Mouse (Mus musculus): ENCODE results near the gene Rnf216. TPM values are rescaled to one million over a fixed set of nuclear protein-coding genes. Genes with fewer than 3 reads are reported as not detected.

Gene Rnf216
- polyA plus RNA-seq, 1 experiment from 2014 or later: 36.8 TPM

DNA sequence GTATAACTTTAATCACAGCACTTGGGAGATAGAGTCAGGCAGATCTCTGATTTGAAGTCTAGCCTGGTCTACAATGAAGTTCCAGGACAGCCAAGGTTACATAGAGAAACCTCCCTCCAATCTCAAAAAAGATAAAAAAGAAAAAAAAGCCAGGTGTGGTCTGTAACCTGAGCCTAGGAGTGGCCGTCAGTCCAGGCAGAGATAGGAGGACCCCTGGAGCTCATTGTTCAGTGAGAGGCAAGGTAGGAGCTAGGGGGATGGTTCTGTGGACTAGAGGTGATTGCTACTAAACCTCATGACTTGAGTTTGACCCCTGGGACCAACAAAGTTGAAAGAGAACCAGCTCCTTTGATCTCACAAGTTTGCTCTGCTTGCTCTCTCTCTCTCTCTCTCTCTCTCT is 9.9 kb upstream of the Rnf216 start:
- H3K4me2 ChIP-seq (ENCODE audit: low read depth, low read length): no peak overlapping the region
- no peak overlapping the region for H3K27ac ChIP-seq (ENCODE audit: low read depth, low read length)
- 52% methylated on average over 1 of the region's 1 CpGs for WGBS
- no peaks in the 10 kb centered on the region for H3K9me3 ChIP-seq (ENCODE audit: control insufficient read depth, low read length)
- H3K36me3 ChIP-seq (ENCODE audit: control insufficient read depth, insufficient read depth, low read length): no peaks in the 10 kb centered on the region
- H3K4me1 ChIP-seq (ENCODE audit: control insufficient read depth, insufficient read depth, low read length): no peaks in the 10 kb centered on the region
- H3K9ac ChIP-seq (replicated peaks; ENCODE audit: low read depth, low read length): no peak overlapping the region
- ATAC-seq (ENCODE audit: low read depth): no peak
- no peak overlapping the region for H3K4me3 ChIP-seq (ENCODE audit: low read depth, low read length)
- no peaks in the 10 kb centered on the region for H3K27me3 ChIP-seq (ENCODE audit: control insufficient read depth, insufficient read depth, low read length)

- H3K36me3 ChIP-seq (ENCODE audit: control insufficient read depth, insufficient read depth, low read length): no peaks in the 10 kb centered on the region
- no peak overlapping the region for H3K4me3 ChIP-seq (ENCODE audit: low read depth, low read length)
- no peaks in the 10 kb centered on the region for H3K27me3 ChIP-seq (ENCODE audit: control insufficient read depth, insufficient read depth, low read length)
- no peak overlapping the region for H3K27ac ChIP-seq (ENCODE audit: low read depth, low read length)
- 78% methylated on average over 8 of the region's 8 CpGs for WGBS
- no peak overlapping the region for H3K9ac ChIP-seq (replicated peaks; ENCODE audit: low read depth, low read length)
- no peak for ATAC-seq (ENCODE audit: low read depth)
- no peaks in the 10 kb centered on the region for H3K9me3 ChIP-seq (ENCODE audit: control insufficient read depth, low read length)
- H3K4me1 ChIP-seq (ENCODE audit: control insufficient read depth, insufficient read depth, low read length): no peaks in the 10 kb centered on the region
- H3K4me2 ChIP-seq (ENCODE audit: low read depth, low read length): no peak overlapping the region
Measured at GRCm38 (mm10) chr5:143122125-143122524, 9.3 kb upstream of the Rnf216 start.

GRCm38 (mm10) chr5:143106842-143107241 is 6.0 kb downstream of the Rnf216 start:
- H3K4me1 ChIP-seq (ENCODE audit: control insufficient read depth, insufficient read depth, low read length): 0 out of 2 replicates have a peak, but pooled peaks cover 5% of the 10 kb centered on the region
- no peak overlapping the region for H3K4me2 ChIP-seq (ENCODE audit: low read depth, low read length)
- H3K9ac ChIP-seq (replicated peaks; ENCODE audit: low read depth, low read length): no peak overlapping the region
- H3K36me3 ChIP-seq (ENCODE audit: control insufficient read depth, insufficient read depth, low read length): no peaks in the 10 kb centered on the region
- ATAC-seq (ENCODE audit: low read depth): no peak
- no peak overlapping the region for H3K4me3 ChIP-seq (ENCODE audit: low read depth, low read length)
- no peaks in the 10 kb centered on the region for H3K27me3 ChIP-seq (ENCODE audit: control insufficient read depth, insufficient read depth, low read length)
- no peak overlapping the region for H3K27ac ChIP-seq (ENCODE audit: low read depth, low read length)
- WGBS: 95% methylated on average over 3 of the region's 3 CpGs
- H3K9me3 ChIP-seq (ENCODE audit: control insufficient read depth, low read length): no peaks in the 10 kb centered on the region

DNA sequence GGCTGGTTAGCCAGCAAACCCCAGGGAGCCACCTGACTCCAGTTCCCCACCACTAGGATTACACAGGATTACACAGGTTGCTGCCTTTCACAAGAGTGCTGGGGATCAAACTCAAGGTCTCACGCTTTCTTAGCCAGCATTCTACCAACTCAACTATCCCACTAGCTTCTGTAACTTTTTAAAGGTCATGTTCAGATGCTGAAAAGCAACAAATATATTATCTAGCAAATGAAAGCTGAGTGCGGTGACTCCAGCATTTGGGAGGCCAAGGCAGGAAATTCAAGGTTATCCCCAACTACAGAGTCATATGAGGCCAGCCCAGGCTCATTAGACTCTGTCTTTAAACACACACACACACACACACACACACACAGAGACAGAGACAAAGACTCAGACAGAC is 9.6 kb downstream of the Rnf216 start:
- H3K4me3 ChIP-seq (ENCODE audit: low read depth, low read length): no peak overlapping the region
- H3K9ac ChIP-seq (replicated peaks; ENCODE audit: low read depth, low read length): no peak overlapping the region
- 93% methylated on average over 2 of the region's 2 CpGs for WGBS
- H3K4me2 ChIP-seq (ENCODE audit: low read depth, low read length): no peak overlapping the region
- no peak for ATAC-seq (ENCODE audit: low read depth)
- no peaks in the 10 kb centered on the region for H3K36me3 ChIP-seq (ENCODE audit: control insufficient read depth, insufficient read depth, low read length)
- H3K27me3 ChIP-seq (ENCODE audit: control insufficient read depth, insufficient read depth, low read length): no peaks in the 10 kb centered on the region
- no peak overlapping the region for H3K27ac ChIP-seq (ENCODE audit: low read depth, low read length)
- H3K4me1 ChIP-seq (ENCODE audit: control insufficient read depth, insufficient read depth, low read length): no peaks in the 10 kb centered on the region
- H3K9me3 ChIP-seq (ENCODE audit: control insufficient read depth, low read length): no peaks in the 10 kb centered on the region

DNA sequence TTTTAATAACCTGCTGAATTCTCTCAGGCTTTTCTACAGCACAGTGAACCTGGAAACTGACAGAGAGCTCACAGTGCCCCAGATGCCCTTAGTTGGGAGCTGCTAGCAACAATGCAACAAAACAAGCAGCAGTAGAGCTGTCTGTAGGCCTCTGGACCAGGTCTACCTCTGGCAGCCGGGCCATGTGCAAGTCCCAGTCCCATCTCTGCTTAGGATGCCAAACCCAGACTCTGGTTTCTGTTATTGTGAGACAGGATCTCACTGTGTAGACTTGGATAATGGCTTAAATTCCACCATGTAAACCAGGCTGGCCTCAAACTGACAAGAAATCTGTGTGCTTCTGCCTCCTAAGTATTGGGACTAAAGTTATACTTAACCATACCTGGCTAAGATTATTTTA is 11.2 kb downstream of the Rnf216 start:
- H3K9ac ChIP-seq (replicated peaks; ENCODE audit: low read depth, low read length): no peak overlapping the region
- ATAC-seq (ENCODE audit: low read depth): no peak
- no peak overlapping the region for H3K27ac ChIP-seq (ENCODE audit: low read depth, low read length)
- H3K27me3 ChIP-seq (ENCODE audit: control insufficient read depth, insufficient read depth, low read length): no peaks in the 10 kb centered on the region
- H3K4me2 ChIP-seq (ENCODE audit: low read depth, low read length): no peak overlapping the region
- WGBS: 80% methylated on average over 1 of the region's 1 CpGs
- H3K36me3 ChIP-seq (ENCODE audit: control insufficient read depth, insufficient read depth, low read length): no peaks in the 10 kb centered on the region
- H3K4me3 ChIP-seq (ENCODE audit: low read depth, low read length): no peak overlapping the region
- no peaks in the 10 kb centered on the region for H3K4me1 ChIP-seq (ENCODE audit: control insufficient read depth, insufficient read depth, low read length)
- no peaks in the 10 kb centered on the region for H3K9me3 ChIP-seq (ENCODE audit: control insufficient read depth, low read length)

DNA sequence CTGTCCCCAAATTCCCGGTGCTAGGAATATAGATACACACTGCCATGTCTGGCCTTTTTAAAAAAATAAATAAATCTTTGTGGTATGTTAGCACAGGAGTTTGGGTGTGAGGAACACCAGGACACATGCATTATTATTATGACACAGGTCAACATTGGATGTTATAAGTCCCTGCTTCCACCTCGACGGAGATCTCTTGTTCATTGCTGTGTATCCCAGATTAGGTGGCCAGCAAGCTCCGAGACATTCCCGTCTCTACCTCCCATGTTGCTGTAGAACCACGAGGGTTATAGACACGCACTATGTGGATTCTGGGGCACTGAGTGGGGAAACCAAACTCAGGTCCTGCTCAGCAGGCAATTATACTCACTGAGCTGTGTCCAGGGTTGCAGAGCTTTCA is 17.5 kb downstream of the Rnf216 start:
- no peaks in the 10 kb centered on the region for H3K27me3 ChIP-seq (ENCODE audit: control insufficient read depth, insufficient read depth, low read length)
- no peaks in the 10 kb centered on the region for H3K9me3 ChIP-seq (ENCODE audit: control insufficient read depth, low read length)
- no peak overlapping the region for H3K27ac ChIP-seq (ENCODE audit: low read depth, low read length)
- ATAC-seq (ENCODE audit: low read depth): no peak
- H3K4me3 ChIP-seq (ENCODE audit: low read depth, low read length): no peak overlapping the region
- WGBS: 89% methylated on average over 7 of the region's 7 CpGs
- H3K36me3 ChIP-seq (ENCODE audit: control insufficient read depth, insufficient read depth, low read length): no peaks in the 10 kb centered on the region
- H3K4me1 ChIP-seq (ENCODE audit: control insufficient read depth, insufficient read depth, low read length): no peaks in the 10 kb centered on the region
- no peak overlapping the region for H3K9ac ChIP-seq (replicated peaks; ENCODE audit: low read depth, low read length)
- no peak overlapping the region for H3K4me2 ChIP-seq (ENCODE audit: low read depth, low read length)

- Histone ChIP-seq H3K9me3 (ENCODE audit: control insufficient read depth, low read length) (no peaks in the 10 kb centered on the region), H3K27me3 (ENCODE audit: control insufficient read depth, insufficient read depth, low read length) (no peaks in the 10 kb centered on the region), H3K36me3 (ENCODE audit: control insufficient read depth, insufficient read depth, low read length) (peaks cover 6% of the 10 kb centered on the region; the same call in 1 of the 2 replicates), H3K4me1 (ENCODE audit: control insufficient read depth, insufficient read depth, low read length) (no peaks in the 10 kb centered on the region), H3K4me3 (ENCODE audit: low read depth, low read length) (no peak overlapping the region), H3K27ac (ENCODE audit: low read depth, low read length) (no peak overlapping the region), H3K4me2 (ENCODE audit: low read depth, low read length) (no peak overlapping the region), H3K9ac (replicated peaks; ENCODE audit: low read depth, low read length) (no peak overlapping the region)
- no peak for ATAC-seq (ENCODE audit: low read depth)
- WGBS: 74% methylated on average over 3 of the region's 3 CpGs
Measured at GRCm38 (mm10) chr5:143092891-143093290, 19.9 kb downstream of the Rnf216 start.

DNA sequence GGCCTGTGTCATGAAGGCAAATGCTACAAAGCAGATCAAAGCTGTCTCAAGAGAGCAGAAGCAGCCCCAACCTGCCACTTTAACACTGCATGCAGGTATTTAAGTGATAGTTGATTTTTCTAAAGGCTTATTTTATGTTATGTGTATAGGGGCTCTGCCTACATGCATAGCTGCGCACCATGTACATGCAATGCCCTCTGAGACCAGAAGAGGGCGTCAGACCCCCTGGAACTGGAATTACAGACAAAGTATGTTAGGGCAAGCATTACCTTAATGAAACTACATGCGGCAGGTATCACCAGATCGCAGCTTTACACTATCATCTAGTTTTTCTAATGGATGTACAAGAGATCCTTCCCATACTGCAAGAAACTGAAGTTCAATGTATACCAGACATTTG is 27.9 kb downstream of the Rnf216 start:
- 68% methylated on average over 4 of the region's 4 CpGs for whole genome bisulfite sequencing
- Histone ChIP-seq H3K27ac (ENCODE audit: low read depth, low read length) (no peak overlapping the region), H3K27me3 (ENCODE audit: control insufficient read depth, insufficient read depth, low read length) (no peaks in the 10 kb centered on the region), H3K4me3 (ENCODE audit: low read depth, low read length) (no peak overlapping the region), H3K36me3 (ENCODE audit: control insufficient read depth, insufficient read depth, low read length) (peaks cover 31% of the 10 kb centered on the region), H3K9me3 (ENCODE audit: control insufficient read depth, low read length) (no peaks in the 10 kb centered on the region), H3K9ac (replicated peaks; ENCODE audit: low read depth, low read length) (no peak overlapping the region), H3K4me2 (ENCODE audit: low read depth, low read length) (no peak overlapping the region), H3K4me1 (ENCODE audit: control insufficient read depth, insufficient read depth, low read length) (no peaks in the 10 kb centered on the region)
- ATAC-seq (ENCODE audit: low read depth): no peak

GRCm38 (mm10) chr5:143079806-143080205 is 33.0 kb downstream of the Rnf216 start:
- Histone ChIP-seq H3K9ac (replicated peaks; ENCODE audit: low read depth, low read length) (no peak overlapping the region), H3K27me3 (ENCODE audit: control insufficient read depth, insufficient read depth, low read length) (no peaks in the 10 kb centered on the region), H3K4me3 (ENCODE audit: low read depth, low read length) (no peak overlapping the region), H3K27ac (ENCODE audit: low read depth, low read length) (no peak overlapping the region), H3K4me2 (ENCODE audit: low read depth, low read length) (no peak overlapping the region), H3K36me3 (ENCODE audit: control insufficient read depth, insufficient read depth, low read length) (peaks cover 35% of the 10 kb centered on the region), H3K9me3 (ENCODE audit: control insufficient read depth, low read length) (no peaks in the 10 kb centered on the region), H3K4me1 (ENCODE audit: control insufficient read depth, insufficient read depth, low read length) (no peaks in the 10 kb centered on the region)
- no peak for ATAC-seq (ENCODE audit: low read depth)
- whole genome bisulfite sequencing: 93% methylated on average over 1 of the region's 1 CpGs

All from neural tube, embryonic 14.5 days (tissue).